Mouse (Mus musculus) thymus, adult 2 months (tissue): Measurements from ENCODE around the gene B3galt4.

ENCODE experiments used
- CTCF ChIP-seq: fragments of 200-500 bp; IDR thresholded peaks from 2 replicates; pipeline ENCODE4 v1.5.1; 2012; ENCODE audit warnings: mild to moderate bottlenecking, control low read depth, low read length, moderate library complexity, borderline replicate concordance; ENCODE audit not compliant: control insufficient read depth, poor library complexity, insufficient read depth; ENCODE audit errors: extremely low read depth
- POLR2A ChIP-seq: fragments of 200-500 bp; IDR thresholded peaks from 2 replicates; pipeline ENCODE4 v1.6.1; 2012; ENCODE audit warnings: mild to moderate bottlenecking, low read length, control low read depth, moderate library complexity; ENCODE audit not compliant: control insufficient read depth, poor library complexity, insufficient read depth; ENCODE audit errors: extremely low read depth

GRCm38 (mm10) chr17:33920282-33921097 lies 30.8 kb downstream of the B3galt4 start:
- TF ChIP-seq CTCF (peak; percentile 93), POLR2A (no peak)
